Mouse (Mus musculus) hindbrain, embryonic 10.5 days (tissue): ENCODE data around the gene Mymx. TPM values are rescaled to one million over a fixed set of nuclear protein-coding genes. Genes with fewer than 3 reads are reported as not detected.

Experiments
- DNase-seq: peaks from one replicate; pipeline ENCODE4 v3.0.0-alpha.2; 2017; ENCODE audit warnings: low spot score
- H3K27ac ChIP-seq: fragments of 300-500 bp; sonication (generic); 2 replicates; pipeline ENCODE4 v1.5.1; 2016; ENCODE audit warnings: mild to moderate bottlenecking, moderate library complexity
- H3K27me3 ChIP-seq: fragments of 300-500 bp; sonication (generic); 2 replicates; pipeline ENCODE4 v1.6.1; 2016; ENCODE audit warnings: mild to moderate bottlenecking; ENCODE audit not compliant: poor library complexity, insufficient read depth, severe bottlenecking
- H3K36me3 ChIP-seq: fragments of 300-500 bp; sonication (generic); 2 replicates; pipeline ENCODE4 v1.6.1; 2016; ENCODE audit warnings: mild to moderate bottlenecking, moderate library complexity
- H3K4me1 ChIP-seq: fragments of 300-500 bp; sonication (generic); replicated peaks from 2 replicates; pipeline ENCODE4 v1.6.1; 2016; ENCODE audit warnings: mild to moderate bottlenecking
- H3K4me3 ChIP-seq: fragments of 300-500 bp; sonication (generic); 2 replicates; pipeline ENCODE4 v1.5.1; 2016; ENCODE audit warnings: mild to moderate bottlenecking, moderate library complexity
- H3K9me3 ChIP-seq: fragments of 300-500 bp; sonication (generic); 2 replicates; pipeline ENCODE4 v1.6.1; 2016; ENCODE audit warnings: mild to moderate bottlenecking, moderate library complexity
- WGBS: fragments of 180-500 bp; shearing (Covaris S2); methylation state at CpG from one replicate; pipeline ENCODE4 v1.1.7; 2016; 5-methylcytosine and 5-hydroxymethylcytosine counted together
- polyA plus RNA-seq: library from polyadenylated mRNA; unstranded; fragments of >200 nt; fragmentation: Nextera tagmentation; extraction: Ambion mirVana; gene quantifications from 2 replicates; pipeline ENCODE4 v1.2.1, GENCODE M21; 2016

Gene Mymx
- polyA plus RNA-seq, 1 experiment from 2014 or later = not detected

DNA sequence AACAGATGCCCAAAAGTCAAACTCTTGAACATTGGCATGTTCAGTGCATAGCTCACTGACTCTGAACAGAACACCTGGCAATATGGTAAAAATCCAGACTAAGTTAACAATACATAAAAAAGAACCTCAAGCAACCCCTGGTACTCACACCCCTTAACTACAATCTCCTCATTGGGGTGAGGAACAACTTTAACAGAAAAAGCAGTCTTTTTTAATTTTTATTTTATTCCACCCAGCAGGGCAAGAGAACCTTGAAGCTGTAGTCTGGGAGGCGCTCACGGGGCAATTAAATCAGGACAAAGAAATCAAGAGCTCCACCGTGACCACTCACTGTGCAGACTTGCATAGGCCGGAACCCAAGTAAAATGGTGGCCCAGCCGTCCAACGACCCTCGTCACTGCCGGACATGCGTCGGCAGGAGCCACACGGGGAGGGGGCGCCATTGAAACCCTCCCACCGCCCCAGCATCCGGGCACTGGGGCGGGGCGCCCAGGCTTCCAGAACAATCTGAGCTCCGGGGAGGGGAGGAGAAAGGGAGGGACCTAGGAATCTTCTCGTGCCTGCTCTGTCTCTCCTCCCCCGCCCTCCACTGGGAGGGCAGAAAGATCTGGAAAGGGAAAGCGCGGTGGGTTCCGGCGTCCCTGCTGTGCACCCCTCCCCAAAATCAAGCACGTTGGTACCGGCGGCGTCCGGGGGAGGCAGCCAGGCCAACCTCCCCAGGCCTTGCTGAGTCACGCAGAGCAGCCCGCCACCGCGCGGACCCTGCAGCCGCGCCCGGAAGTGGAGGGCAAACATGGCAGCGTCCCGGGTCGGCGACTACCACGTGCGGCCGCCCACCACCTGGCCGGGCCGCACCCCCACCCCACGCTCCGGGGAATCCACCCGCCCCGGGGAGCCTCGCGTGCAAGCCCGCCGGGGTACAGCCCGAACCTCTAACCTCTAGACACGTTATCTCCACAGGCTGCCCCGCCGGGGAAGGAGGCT lies 29.5 kb downstream of the Mymx start:
- H3K4me1 ChIP-seq = peaks cover 53% of the 10 kb centered on the region
- H3K27me3 ChIP-seq = no peaks in the 10 kb centered on the region
- no peaks in the 10 kb centered on the region for H3K9me3 ChIP-seq
- under 1% methylated on average over 57 of the region's 57 CpGs for WGBS
- H3K27ac ChIP-seq = peak overlapping the region; percentile 100
- peak overlapping the region; percentile 99 for H3K4me3 ChIP-seq
- peaks cover 47% of the 10 kb centered on the region for H3K36me3 ChIP-seq
- DNase-seq = peak; percentile 87

- H3K36me3 ChIP-seq = peaks cover 71% of the 10 kb centered on the region
- WGBS = 89% methylated on average over 4 of the region's 4 CpGs
- peaks cover 70% of the 10 kb centered on the region for H3K4me1 ChIP-seq
- no peak for DNase-seq
- peak overlapping the region; percentile 24 for H3K4me3 ChIP-seq
- H3K27ac ChIP-seq = no peak overlapping the region
- no peaks in the 10 kb centered on the region for H3K27me3 ChIP-seq
- no peaks in the 10 kb centered on the region for H3K9me3 ChIP-seq
These were observed 31.9 kb downstream of the Mymx start for GRCm38 (mm10) chr17:45569999-45570398.

GRCm38 (mm10) chr17:45568990-45569389 lies 32.9 kb downstream of the Mymx start:
- H3K4me3 ChIP-seq = no peak overlapping the region
- 90% methylated on average over 12 of the region's 12 CpGs for WGBS
- no peaks in the 10 kb centered on the region for H3K27me3 ChIP-seq
- H3K27ac ChIP-seq = no peak overlapping the region
- no peaks in the 10 kb centered on the region for H3K9me3 ChIP-seq
- no peak for DNase-seq
- peaks cover 71% of the 10 kb centered on the region for H3K36me3 ChIP-seq
- peaks cover 70% of the 10 kb centered on the region for H3K4me1 ChIP-seq

DNA sequence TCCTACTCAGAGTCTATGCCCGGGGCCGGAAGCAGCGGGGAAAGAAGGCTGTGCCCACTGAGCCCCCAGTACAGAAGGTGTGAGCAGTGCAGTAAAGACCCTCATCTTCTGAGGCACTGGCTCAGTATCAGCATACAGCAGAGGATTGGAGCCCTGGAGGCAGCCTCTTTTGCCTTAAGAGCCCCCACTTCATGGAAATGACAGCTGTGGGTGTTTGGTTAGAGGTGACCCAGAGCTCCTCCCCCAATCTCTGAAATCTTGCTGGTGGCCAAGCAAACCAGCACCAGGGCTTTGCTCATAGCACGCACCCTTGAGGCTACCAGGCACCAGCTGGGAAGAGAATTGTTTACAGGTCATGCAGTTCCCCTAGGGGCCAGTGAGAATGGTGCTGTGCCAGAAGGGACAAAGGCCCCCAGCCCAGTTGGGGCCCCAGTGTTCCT lies 34.7 kb downstream of the Mymx start:
- Histone ChIP-seq H3K4me3 (peak overlapping the region; percentile 13; the same call in 1 of the 2 replicates), H3K36me3 (peaks cover 71% of the 10 kb centered on the region), H3K27ac (peak overlapping the region; percentile 53; the same call in 1 of the 2 replicates), H3K4me1 (peaks cover 65% of the 10 kb centered on the region), H3K9me3 (no peaks in the 10 kb centered on the region), H3K27me3 (no peaks in the 10 kb centered on the region)
- 33% methylated on average over 4 of the region's 4 CpGs for WGBS
- peak; percentile 36 for DNase-seq

- Histone ChIP-seq H3K4me3 (peak overlapping the region; percentile 13; the same call in 1 of the 2 replicates), H3K27me3 (no peaks in the 10 kb centered on the region), H3K4me1 (peaks cover 60% of the 10 kb centered on the region), H3K36me3 (peaks cover 66% of the 10 kb centered on the region), H3K9me3 (no peaks in the 10 kb centered on the region), H3K27ac (peak overlapping the region; percentile 53; the same call in 1 of the 2 replicates)
- no peak for DNase-seq
- WGBS = 75% methylated on average over 18 of the region's 18 CpGs
These were observed 35.3 kb downstream of the Mymx start for GRCm38 (mm10) chr17:45566360-45567161.

GRCm38 (mm10) chr17:45566031-45566359 lies 35.9 kb downstream of the Mymx start:
- no peak overlapping the region for H3K27ac ChIP-seq
- H3K9me3 ChIP-seq = no peaks in the 10 kb centered on the region
- H3K27me3 ChIP-seq = no peaks in the 10 kb centered on the region
- WGBS = 84% methylated on average over 1 of the region's 1 CpGs
- no peak for DNase-seq
- H3K4me3 ChIP-seq = peak overlapping the region; percentile 4; the same call in 1 of the 2 replicates
- H3K4me1 ChIP-seq = peaks cover 55% of the 10 kb centered on the region
- peaks cover 60% of the 10 kb centered on the region for H3K36me3 ChIP-seq

- Histone ChIP-seq H3K27me3 (no peaks in the 10 kb centered on the region), H3K9me3 (no peaks in the 10 kb centered on the region), H3K27ac (peak overlapping the region; percentile 98), H3K4me1 (peaks cover 46% of the 10 kb centered on the region), H3K36me3 (peaks cover 56% of the 10 kb centered on the region), H3K4me3 (peak overlapping the region; percentile 79)
- WGBS = 95% methylated on average over 11 of the region's 11 CpGs
- no peak for DNase-seq
These were observed 36.8 kb downstream of the Mymx start for GRCm38 (mm10) chr17:45565103-45565502.

- DNase-seq = peak; percentile 34
- 14% methylated on average over 18 of the region's 18 CpGs for WGBS
- peaks cover 53% of the 10 kb centered on the region for H3K36me3 ChIP-seq
- peak overlapping the region; percentile 98 for H3K27ac ChIP-seq
- H3K9me3 ChIP-seq = no peaks in the 10 kb centered on the region
- peaks cover 41% of the 10 kb centered on the region for H3K4me1 ChIP-seq
- H3K27me3 ChIP-seq = no peaks in the 10 kb centered on the region
- peak overlapping the region; percentile 79 for H3K4me3 ChIP-seq
These were observed 37.3 kb downstream of the Mymx start for GRCm38 (mm10) chr17:45564531-45565084.

- 0 out of 2 replicates have a peak, but pooled peaks cover 3% of the 10 kb centered on the region for H3K27me3 ChIP-seq
- peak within 1 kb of the TSS; percentile 79 for H3K4me3 ChIP-seq
- DNase-seq = peak; percentile 94
- peak within 1 kb of the TSS; percentile 98 for H3K27ac ChIP-seq
- peaks cover 48% of the 10 kb centered on the region for H3K36me3 ChIP-seq
- no peaks in the 10 kb centered on the region for H3K9me3 ChIP-seq
- WGBS = under 1% methylated on average over 61 of the region's 61 CpGs
- H3K4me1 ChIP-seq = peaks cover 39% of the 10 kb centered on the region
These were observed 38.0 kb downstream of the Mymx start, which contains the start of gene Slc35b2 for GRCm38 (mm10) chr17:45563655-45564530. Gene Slc35b2, plus strand, starts transcription at chr17:45563874.

GRCm38 (mm10) chr17:45563216-45563615 lies 38.7 kb downstream of the Mymx start:
- no peak for DNase-seq
- Histone ChIP-seq H3K4me1 (peaks cover 44% of the 10 kb centered on the region), H3K4me3 (peak overlapping the region; percentile 79; the same call in 1 of the 2 replicates), H3K9me3 (no peaks in the 10 kb centered on the region), H3K27me3 (peaks cover 9% of the 10 kb centered on the region; the same call in 1 of the 2 replicates), H3K36me3 (peaks cover 42% of the 10 kb centered on the region), H3K27ac (no peak overlapping the region)
- 80% methylated on average over 12 of the region's 12 CpGs for WGBS

DNA sequence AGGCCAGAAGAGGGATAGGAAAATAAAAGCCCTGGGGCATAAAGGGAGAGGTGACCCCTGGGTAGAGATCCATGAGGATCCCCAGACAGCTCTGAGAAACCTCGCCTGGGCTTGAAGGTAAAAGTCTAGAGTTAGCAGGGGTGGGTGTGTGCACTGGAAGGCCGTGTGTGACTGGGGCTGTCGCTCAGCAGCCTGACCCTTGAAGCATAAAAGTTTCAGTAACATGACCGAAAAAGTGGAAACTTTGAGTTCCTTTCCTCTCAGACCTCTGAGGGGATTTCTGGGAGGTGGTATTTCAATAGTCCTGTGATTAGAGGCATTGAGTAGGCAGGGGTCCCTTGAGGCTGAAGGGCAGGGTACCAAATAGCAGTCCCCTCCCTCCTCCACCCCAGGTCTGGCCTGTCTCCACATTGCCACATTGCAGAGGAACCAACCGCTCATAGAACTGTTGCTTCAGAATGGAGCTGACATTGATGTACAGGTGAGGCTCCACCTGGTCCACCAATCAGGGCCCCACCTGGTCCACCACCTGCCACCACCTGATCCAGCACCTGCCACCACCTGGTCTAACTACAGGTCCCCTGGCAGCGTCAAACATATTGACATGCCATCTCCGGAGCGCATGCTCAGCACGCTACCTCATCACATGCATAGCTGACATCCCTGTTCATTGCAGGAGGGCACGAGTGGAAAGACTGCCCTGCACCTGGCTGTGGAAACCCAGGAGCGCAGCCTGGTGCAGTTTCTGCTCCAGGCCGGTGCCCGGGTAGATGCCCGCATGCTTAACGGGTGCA lies 42.0 kb downstream of the Mymx start:
- peaks cover 31% of the 10 kb centered on the region for H3K27me3 ChIP-seq
- no peak overlapping the region for H3K27ac ChIP-seq
- H3K36me3 ChIP-seq = peaks cover 9% of the 10 kb centered on the region; the same call in 1 of the 2 replicates
- no peak for DNase-seq
- no peak overlapping the region for H3K4me3 ChIP-seq
- H3K9me3 ChIP-seq = no peaks in the 10 kb centered on the region
- H3K4me1 ChIP-seq = peaks cover 54% of the 10 kb centered on the region
- 90% methylated on average over 15 of the region's 15 CpGs for WGBS
